Mouse (Mus musculus) cerebellum, postnatal 14 days (tissue): Measurements from ENCODE around the gene Srrm2.
"Not testable (repeated sequence)": the region's sequence is repeated elsewhere in the genome, so short reads cannot be mapped to it uniquely, and the experiment has no call there.

Source experiments
- DNase-seq, 2 experiments: peaks; one replicate each; pipeline ENCODE4 v3.0.0; 2021; ENCODE audit warnings: mixed read lengths in 2 of 2

Gene Srrm2

DNA sequence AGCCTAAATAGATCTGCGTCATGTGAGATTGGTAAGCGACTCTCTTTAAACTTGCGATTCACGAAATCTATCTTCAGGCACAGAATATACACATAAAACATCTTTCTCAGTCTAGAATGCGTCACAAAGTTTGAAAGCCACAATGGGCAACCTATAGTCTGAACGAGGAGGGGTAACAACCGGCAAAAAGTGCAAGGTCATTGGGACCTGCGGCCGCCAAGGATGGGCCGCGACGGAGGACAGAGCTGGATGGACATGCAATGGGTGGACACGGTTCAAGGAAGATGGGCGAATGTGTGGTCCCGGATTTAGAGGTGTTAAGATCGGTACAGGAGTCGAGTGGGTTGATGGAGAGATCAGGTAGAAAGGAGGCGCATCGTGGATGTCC lies 19.4 kb upstream of the Srrm2 start:
- no peak for DNase-seq

GRCm38 (mm10) chr17:23771284-23772218 lies 18.8 kb upstream of the Srrm2 start, which contains the start of gene Flywch1:
Gene Flywch1 (minus strand): TSS chr17:23771602.
- DNase-seq = peak; percentile 100

DNA sequence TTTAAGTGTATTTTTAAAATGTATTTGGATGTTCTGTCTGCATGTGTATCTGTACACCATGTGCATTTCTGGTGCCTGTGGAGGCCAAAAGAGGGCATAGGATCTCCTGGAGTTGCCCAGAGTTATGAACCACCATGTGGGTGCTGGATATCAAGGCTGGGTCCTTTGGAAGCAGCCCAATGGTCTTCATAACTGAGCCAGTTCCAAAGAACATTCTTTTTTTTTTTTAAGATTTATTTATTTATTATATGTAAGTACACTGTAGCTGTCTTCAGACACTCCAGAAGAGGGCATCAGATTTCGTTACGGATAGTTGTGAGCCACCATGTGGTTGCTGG lies 18.1 kb upstream of the Srrm2 start:
- not testable (repeated sequence) for DNase-seq

DNA sequence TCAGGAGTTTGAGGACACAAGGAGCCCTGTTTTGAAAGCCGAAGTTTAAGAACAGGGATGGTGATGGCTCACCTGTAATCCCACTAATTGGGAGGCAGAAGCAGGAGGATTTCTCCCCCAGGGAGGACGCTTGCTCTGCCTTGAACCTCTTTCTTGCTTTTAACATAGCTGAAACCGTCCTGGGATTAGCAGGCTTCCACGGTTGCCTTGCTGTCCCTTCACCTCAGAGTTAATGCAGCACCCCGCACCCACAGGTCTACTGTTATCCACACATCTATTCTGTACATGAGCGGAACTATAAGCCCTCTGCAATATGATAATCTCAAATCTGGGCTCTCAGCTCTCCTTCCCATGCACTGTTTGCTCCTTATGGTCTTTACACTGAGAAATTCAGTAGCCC lies 16.7 kb upstream of the Srrm2 start:
- DNase-seq = no peak

DNA sequence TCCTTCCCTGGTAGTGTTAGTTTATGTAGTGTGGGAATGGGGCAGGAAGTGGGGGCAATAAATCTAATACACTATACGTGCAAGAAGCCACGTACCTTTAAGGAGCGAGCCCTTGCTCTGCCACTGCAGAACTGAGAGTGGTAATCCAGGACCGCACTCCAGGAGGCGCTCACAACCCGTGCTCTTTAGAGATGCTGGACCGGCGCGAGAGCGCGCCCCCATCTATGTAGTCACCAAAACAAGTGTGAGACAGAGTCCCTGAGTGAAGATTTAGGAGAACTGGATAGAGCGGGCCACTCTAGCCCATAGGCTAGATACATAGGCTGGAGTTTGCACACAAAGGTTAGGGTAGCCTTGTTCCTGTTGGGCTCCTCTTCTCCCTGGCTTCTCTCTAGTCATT lies 16.2 kb upstream of the Srrm2 start:
- DNase-seq = peak; percentile 83 to 89

DNA sequence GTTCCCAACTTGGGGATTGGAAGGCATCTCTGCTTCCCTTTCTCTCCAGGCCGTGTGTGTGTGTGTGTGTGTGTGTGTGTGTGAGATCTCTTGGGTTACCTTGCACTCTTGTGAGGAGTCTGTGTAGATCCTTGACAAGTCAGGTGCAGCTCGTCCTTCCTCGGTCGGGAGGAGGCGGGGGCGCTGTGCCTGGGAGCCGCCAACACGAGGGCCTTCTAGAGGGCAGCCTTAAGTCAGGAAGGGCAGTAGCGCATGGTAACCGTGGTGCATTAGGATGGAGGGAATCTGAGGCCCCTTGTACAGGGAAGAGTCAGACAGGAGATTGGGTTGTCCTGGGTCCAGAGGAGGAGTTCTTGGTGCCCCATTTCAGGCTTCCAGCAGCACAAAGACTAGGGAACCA lies 14.1 kb upstream of the Srrm2 start:
- DNase-seq = no peak

DNA sequence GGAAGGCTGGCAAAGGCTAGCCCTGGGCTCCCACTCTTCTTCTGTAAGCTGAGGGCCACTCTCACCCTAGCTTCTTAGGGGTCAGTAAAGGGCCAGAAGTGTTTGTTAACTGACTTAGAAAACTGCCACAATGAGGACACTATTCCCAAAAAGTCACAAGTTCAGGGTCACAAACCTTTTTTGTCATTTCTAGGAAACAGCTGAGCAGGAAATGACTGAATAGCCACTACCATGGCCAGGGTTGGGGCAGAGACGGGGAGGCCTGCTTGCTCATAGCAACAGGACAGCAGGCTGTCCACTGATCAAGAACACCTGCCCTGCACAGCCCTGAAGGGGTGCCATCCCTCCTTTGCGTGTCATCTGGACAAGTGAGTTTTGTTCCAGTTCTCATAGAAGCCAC lies 13.2 kb upstream of the Srrm2 start:
- no peak for DNase-seq

DNA sequence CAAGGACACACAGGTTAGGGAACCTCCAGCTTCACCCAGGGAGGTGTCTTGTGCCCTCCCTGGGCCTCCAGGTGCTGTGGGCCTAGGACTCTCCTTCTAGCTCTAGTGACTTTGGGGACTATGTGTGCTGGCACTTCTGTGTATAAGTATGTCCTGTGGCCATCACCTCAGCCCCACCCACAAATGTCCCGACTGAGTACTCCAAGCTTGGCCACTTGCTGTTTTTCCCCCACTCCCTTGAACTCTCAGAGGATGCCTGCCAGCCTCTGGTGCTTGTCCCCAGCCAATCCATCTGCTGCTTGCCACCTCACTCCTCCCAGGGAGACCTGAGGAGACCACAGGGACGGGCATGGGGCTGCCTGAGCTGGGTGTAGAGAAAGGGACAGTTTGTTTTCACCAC lies 11.9 kb upstream of the Srrm2 start:
- DNase-seq = no peak

GRCm38 (mm10) chr17:23783352-23783751 lies 7.0 kb upstream of the Srrm2 start:
- no peak for DNase-seq

DNA sequence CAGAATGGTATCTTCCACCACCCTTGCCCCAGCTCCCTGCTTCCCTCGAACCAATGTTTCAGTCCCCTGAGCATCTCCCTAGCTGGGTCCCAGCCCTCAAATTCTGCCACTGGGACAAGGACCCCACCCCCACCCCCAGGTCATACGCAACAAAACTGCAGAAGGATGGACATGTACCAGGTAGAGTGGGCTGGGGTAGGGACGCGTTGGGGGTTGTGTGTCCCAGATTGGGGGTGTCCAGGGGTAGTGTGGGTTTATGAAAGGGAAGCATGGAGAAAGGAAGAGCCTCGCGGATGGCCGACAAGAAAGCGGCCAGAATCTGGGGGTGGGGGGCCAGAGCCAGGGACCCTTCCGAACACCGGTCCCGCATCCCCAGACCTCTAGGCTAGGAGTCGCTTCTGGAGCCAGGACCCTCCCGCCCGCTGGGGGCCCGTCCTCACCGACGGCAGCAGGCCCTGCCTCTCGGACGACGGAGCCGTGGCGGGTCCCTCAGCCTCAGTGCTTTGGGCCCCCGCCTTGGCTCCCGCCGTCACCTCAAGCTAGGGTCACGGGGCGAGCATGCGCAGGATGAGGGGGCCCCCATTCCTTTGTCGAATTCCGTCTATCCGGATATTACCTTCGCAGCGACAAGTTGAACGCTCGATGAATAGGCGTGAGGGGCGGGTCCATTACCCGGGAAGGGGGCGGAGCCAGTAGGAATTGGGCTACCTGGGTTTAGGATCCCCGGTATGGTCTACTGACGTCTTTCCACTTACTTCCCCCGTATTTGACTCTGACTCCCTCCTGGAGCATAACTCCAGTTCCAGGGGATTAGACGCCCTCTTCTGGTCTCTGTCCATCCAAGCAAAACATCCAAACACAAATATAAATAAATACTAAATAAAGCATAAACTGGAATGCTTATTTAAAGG lies 4.5 kb upstream of the Srrm2 start, which contains the start of gene Flywch2:
TSS of gene Flywch2 (minus strand) at position 521 of the 911 bp plus-strand sequence.
- peak; percentile 96 to 97 for DNase-seq

- peak; percentile 65 to 70 for DNase-seq
These were observed 3.8 kb upstream of the Srrm2 start for GRCm38 (mm10) chr17:23786510-23786931.

GRCm38 (mm10) chr17:23788973-23789372 lies 1.4 kb upstream of the Srrm2 start:
- DNase-seq = no peak

GRCm38 (mm10) chr17:23789749-23790268 lies 523 bp upstream of the Srrm2 start:
- DNase-seq = no peak

DNA sequence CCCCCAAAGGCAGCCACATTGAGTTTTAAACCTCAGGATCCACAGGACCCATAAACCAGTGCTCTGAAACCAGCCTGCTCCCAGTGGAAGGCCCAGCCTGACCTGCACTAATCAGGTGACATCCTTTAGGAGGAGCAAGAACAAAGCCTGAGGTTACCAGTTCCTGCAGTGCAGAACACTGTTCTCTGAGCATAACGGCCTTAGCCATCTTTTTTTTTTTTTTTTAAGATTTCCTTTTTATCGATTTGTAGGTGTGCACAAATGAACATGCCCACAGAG lies 686 bp downstream of the Srrm2 start:
- DNase-seq = no peak

GRCm38 (mm10) chr17:23795323-23795722 lies 5.0 kb downstream of the Srrm2 start:
- no peak for DNase-seq

- DNase-seq = no peak
These were observed 7.0 kb downstream of the Srrm2 start for GRCm38 (mm10) chr17:23797316-23797715.

GRCm38 (mm10) chr17:23801627-23802026 lies 11.3 kb downstream of the Srrm2 start:
- no peak for DNase-seq

- DNase-seq = peak; percentile 98 to 99
These were observed 12.5 kb downstream of the Srrm2 start for GRCm38 (mm10) chr17:23802746-23803365.

DNA sequence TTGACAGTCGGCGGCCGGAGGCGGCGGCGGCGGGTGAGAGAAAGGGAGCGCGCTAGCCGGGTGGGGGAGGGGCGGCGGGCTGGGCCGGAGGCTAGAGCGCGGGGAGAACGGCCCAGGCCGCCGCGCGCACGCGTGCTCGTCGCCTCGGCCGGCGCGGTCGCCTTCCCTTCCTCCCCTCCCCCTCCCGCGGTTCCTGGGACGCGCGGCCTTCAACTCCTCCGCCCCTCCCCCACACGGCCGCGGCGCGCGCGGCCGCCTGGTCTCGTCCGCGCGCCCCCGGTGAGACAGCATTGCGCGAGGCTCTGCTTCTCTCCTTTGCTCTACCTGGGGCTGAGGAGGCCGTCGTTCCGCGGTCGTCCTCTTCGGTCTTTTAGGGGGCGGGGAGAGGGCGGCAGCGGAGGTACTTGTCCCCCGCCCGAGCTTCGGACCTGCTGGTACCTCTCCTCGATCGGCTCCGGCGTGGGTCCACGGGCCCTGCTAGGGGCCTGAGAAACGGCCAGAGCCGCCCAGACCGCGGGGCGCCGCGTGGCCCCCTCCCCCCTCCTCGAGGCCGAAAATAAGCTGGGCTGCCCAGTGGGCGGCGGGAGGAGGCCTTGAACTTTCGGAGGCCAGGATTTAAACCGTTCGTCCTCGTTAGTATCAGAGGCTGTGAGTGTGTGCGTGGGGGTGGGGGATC lies 13.2 kb downstream of the Srrm2 start:
- DNase-seq = peak; percentile 90 to 95

GRCm38 (mm10) chr17:23804426-23805085 lies 14.2 kb downstream of the Srrm2 start:
- no peak for DNase-seq

DNA sequence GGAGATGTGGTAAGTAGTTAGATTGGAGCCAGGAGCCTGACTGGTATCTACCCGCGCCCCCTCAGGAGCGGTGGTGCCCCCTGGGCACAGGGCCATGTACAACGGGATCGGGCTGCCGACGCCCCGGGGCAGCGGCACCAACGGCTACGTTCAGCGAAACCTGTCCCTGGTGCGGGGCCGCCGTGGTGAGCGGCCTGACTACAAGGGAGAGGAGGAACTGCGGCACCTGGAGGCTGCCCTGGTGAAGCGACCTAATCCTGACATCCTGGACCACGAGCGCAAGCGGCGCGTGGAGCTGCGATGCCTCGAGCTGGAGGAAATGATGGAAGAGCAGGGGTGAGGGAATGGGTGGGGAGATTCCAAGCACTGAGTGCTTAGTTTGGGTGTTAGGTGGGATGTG lies 16.5 kb downstream of the Srrm2 start:
- DNase-seq = peak; percentile 62 to 66

DNA sequence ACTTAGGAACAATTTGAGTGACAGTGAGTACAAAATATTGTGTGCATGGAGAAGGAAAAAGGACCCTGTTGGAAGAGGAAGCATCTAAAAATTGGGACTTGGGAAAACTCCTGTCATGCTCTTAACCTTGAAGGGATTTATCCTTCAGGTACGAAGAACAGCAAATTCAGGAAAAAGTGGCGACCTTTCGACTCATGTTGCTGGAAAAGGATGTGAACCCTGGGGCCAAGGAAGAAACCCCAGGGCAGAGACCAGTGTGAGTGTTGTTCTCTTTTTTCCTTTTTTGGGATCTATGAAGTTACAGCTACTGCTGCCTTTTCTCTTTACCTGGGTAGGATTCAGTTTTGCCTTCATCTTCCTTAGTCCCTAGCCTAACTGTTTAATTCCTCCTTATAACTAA lies 17.6 kb downstream of the Srrm2 start:
- DNase-seq = no peak
